Mouse (Mus musculus): ENCODE data around the gene Fkbp2. TPM values are rescaled to one million over a fixed set of nuclear protein-coding genes. Genes with fewer than 3 reads are reported as not detected.

Gene Fkbp2
- total RNA-seq, 2 experiments from 2014 or later, result 72.8 to 120 TPM

DNA sequence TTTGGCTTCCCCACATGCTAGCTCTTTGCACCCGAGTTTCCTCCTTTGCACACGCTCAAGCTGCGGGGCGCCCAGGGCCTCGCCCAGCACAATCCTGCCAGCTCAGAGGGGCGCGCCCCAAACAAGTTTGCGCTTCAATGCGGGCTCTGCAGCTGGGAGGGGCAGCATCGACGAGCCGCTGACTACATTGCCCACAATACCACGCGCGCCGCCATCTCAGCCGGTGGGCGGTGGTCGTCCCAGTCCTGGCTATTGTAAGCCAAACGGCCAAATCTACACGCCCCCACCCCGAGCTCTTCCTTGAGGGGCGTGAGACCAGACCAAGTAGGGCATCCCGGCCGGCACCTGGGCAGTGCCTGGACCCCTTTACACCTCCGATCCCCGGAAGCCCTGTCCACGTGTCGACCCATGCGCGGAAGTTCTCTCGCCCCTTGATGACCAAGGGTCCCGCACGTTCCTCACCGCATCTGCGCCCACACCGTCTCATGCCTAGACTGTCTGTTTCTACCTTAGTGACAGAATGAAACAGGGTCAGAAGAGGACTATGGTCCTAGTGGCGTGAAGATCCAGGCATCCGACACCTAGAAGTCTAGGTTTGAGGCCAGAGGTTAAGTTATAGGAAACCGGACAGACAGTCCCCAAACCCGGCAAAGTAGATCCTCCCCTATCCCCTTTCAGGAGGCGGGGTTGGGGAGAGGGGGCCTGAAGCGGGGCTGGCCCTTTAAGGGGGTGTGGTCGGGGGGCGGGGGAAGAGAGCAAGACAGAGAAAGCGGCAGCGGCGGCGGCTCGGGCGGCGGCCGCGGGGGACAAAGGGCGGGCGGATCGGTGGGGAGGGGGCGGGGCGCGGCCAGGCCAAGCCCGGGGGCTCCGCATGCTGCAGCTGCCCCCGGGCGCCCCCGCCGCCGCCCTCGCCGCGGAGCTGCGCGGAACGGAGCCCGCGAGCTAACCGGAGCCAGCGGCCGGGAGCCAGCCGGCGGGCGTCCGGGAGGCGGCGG is 5.8 kb downstream of the Fkbp2 start, which contains the start of gene Ppp1r14b:
Gene Ppp1r14b, plus strand, starts transcription at position 758 of the 995 bp plus-strand sequence.
- peak; percentile 70 for ATAC-seq (replicated peaks; ENCODE audit: low FRiP score, low TSS enrichment, poor library complexity, severe bottlenecking)

DNA sequence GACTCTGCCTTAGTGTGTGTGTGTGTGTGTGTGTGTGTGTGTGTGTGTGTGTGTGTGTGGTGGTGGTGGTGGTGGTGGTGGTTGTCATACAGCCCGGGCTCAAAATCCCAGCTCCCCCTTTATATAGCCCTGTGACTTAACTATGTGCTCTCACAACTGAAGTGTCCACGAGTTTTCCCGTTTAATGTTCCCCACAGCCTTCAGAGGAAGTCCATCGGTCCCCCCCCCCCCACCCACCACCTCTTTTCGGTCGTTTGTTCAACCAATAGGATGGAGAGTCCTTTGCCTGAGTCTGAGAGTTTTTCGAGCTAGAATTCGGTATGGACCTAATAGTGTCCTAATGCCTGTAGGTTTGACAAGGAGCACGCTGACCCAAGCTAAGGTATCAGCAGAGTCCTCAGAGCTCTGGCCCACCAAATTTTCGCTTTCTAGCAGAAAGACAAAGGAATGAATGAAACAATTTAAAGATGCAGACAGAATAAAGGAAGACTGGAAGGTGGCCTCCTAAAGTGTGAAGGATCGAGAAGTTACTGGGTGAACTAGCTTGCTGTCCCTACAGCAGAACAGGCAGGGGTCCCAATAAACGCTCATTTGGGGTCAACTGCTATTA is 6.6 kb downstream of the Fkbp2 start:
- no peak for ATAC-seq (replicated peaks; ENCODE audit: low FRiP score, low TSS enrichment, poor library complexity, severe bottlenecking)

- no peak for ATAC-seq (replicated peaks; ENCODE audit: low FRiP score, low TSS enrichment, poor library complexity, severe bottlenecking)
These were observed 7.9 kb downstream of the Fkbp2 start for GRCm38 (mm10) chr19:6972247-6972917.

- ATAC-seq (replicated peaks; ENCODE audit: low FRiP score, low TSS enrichment, poor library complexity, severe bottlenecking), result no peak
These were observed 8.7 kb downstream of the Fkbp2 start for GRCm38 (mm10) chr19:6971644-6972043.

GRCm38 (mm10) chr19:6970460-6971085 is 9.7 kb downstream of the Fkbp2 start:
- no peak for ATAC-seq (replicated peaks; ENCODE audit: low FRiP score, low TSS enrichment, poor library complexity, severe bottlenecking)

GRCm38 (mm10) chr19:6969665-6970381 is 10.5 kb downstream of the Fkbp2 start:
- ATAC-seq (replicated peaks; ENCODE audit: low FRiP score, low TSS enrichment, poor library complexity, severe bottlenecking), result 0 out of 2 replicates have a peak, but pooled peaks have one; percentile 19

GRCm38 (mm10) chr19:6969291-6969664 is 11.0 kb downstream of the Fkbp2 start:
- ATAC-seq (replicated peaks; ENCODE audit: low FRiP score, low TSS enrichment, poor library complexity, severe bottlenecking), result no peak

DNA sequence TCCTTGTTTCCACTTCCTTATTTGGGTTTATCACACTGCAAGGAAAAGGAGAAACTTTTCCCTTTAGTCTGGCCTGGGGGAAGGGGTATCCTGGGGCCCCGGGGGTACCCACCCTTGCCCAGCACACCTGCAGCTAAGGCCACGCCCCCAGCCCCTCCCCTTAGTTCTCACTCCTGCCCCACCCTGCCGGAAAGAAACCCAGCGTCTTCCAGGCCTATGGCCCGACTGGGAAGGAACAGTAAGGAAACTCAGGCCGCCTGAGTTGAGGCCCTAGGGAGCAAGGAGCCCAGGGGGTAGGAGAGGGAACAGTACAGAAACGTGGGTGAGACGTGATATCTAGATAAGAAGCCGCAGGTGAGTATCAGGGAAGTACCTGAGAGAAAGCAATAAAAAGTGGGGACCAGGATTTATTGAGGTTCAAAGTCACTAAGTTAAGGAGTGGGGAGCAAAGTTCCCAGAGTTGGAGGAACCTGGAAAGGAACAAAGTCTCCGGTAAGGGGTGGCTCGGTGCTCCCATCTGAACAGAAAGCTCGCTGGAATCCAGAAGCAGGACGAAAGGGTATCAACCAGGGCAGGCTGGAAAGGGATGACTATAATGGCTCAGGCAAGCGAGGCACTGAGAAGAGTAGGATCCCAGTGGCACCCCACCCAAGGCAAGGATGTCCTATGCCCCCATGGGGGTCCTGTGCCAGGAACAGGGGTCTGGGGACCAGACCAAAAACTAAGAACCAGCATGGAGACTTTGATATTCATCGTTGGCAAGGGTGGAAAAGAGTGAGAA is 11.6 kb downstream of the Fkbp2 start:
- ATAC-seq (replicated peaks; ENCODE audit: low FRiP score, low TSS enrichment, poor library complexity, severe bottlenecking), result no peak

DNA sequence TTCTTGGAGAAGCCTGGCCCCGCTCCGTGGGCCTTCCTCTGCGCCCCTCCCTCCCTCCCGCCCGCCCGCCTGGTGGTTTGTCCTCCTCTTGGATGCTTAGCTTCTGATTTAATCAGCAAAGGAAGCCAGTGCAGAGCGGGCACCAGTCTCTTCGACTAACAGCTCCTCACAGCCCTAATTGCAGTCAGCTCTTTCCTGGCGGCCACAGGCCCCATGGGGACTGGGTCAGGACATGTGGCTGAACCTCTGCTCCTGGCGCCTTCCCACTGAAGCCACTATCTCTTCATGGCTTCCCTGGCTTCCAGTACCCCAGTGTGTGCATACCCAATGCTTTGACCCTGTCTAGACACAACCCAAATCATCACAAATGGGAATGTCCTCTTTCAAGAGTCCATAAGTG is 23.8 kb downstream of the Fkbp2 start:
- no peak for ATAC-seq (replicated peaks; ENCODE audit: low FRiP score, low TSS enrichment, poor library complexity, severe bottlenecking)

DNA sequence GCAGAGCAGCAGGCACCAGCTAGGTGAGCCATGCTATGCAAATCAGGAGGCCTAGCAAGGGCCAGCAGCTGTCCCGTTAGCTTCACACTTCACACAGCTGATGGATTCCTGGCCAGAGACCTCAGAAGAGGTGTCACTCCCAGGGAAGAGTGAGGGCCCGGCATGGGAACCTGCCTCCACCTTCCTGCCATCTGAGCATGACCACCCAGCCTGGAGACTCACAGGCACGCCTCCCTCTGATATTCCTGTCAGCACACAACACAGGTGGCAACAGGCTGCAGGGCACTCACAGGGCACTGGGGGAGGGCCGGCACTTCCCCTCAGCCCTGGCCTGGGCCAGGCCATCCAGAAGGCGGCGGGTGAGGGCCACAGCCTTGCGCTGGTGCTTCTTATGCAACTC is 24.9 kb downstream of the Fkbp2 start:
- ATAC-seq (replicated peaks; ENCODE audit: low FRiP score, low TSS enrichment, poor library complexity, severe bottlenecking), result no peak

DNA sequence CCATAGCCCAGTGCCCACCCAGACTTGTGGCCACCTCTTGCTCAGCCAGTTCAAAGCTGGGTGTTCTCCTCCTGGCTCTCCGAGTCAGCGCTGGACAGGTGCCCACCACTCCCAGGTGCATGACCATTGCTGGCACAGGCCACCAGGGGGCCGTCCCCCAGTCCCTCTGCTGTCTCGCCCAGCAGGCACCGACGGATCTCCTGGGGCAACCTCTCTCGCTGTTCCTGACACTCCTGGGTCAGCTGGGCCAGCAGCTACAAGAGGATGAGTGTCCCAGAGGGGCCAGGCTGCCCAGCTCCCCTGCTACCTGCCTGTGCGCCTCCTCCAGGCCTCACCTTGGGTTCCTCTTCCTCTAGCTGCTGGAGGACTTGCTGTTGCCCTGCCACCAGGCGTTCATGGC is 26.3 kb downstream of the Fkbp2 start:
- ATAC-seq (replicated peaks; ENCODE audit: low FRiP score, low TSS enrichment, poor library complexity, severe bottlenecking), result no peak

- ATAC-seq (replicated peaks; ENCODE audit: low FRiP score, low TSS enrichment, poor library complexity, severe bottlenecking), result no peak
These were observed 27.6 kb downstream of the Fkbp2 start for GRCm38 (mm10) chr19:6952712-6953037.

- ATAC-seq (replicated peaks; ENCODE audit: low FRiP score, low TSS enrichment, poor library complexity, severe bottlenecking), result peak; percentile 45
These were observed 28.1 kb downstream of the Fkbp2 start for GRCm38 (mm10) chr19:6951994-6952711.

- ATAC-seq (replicated peaks; ENCODE audit: low FRiP score, low TSS enrichment, poor library complexity, severe bottlenecking), result peak; percentile 71
These were observed 28.8 kb downstream of the Fkbp2 start for GRCm38 (mm10) chr19:6951381-6951968.

- ATAC-seq (replicated peaks; ENCODE audit: low FRiP score, low TSS enrichment, poor library complexity, severe bottlenecking), result peak; percentile 18; the same call in 1 of the 2 replicates
These were observed 29.6 kb downstream of the Fkbp2 start for GRCm38 (mm10) chr19:6950613-6951153.

- ATAC-seq (replicated peaks; ENCODE audit: low FRiP score, low TSS enrichment, poor library complexity, severe bottlenecking), result no peak
These were observed 30.4 kb downstream of the Fkbp2 start for GRCm38 (mm10) chr19:6949951-6950350.

DNA sequence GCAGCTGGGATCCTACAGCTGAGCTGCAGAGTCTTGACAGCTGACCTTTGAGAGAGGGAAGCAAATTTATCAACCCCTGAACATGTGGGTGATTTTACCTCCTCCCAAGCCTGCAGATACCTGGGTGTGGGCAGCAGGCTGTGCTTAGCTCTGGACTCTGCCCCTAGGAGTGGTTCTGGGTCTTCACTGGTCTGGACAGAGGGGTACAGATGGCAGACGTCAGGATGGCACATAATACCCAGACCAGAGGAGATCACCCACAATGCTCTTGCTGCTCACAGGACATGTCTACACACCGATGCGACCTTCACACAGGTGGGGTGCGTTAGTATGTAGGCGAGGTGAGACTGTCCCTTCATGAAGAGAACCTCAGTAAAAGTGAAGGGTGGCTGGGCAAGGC is 30.8 kb downstream of the Fkbp2 start:
- ATAC-seq (replicated peaks; ENCODE audit: low FRiP score, low TSS enrichment, poor library complexity, severe bottlenecking), result no peak
